Mouse (Mus musculus): ENCODE measurements at regions not wholly inside any gene's neighbourhood (a gene's known extent, or its start where the extent isn't known, plus 50 kb on each side); places are given as distances from the start of the nearest gene placed in this dataset.

GRCm38 (mm10) chr7:36133658-36134143 is 330.9 kb upstream of the Zfp507 start:
- peaks cover 26% of the 10 kb centered on the region for H3K4me1 ChIP-seq
- H3K36me3 ChIP-seq, result no peaks in the 10 kb centered on the region
- no peaks in the 10 kb centered on the region for H3K9me3 ChIP-seq (replicated peaks)
- H3K4me3 ChIP-seq, result no peak overlapping the region
- 12% methylated on average over 8 of the region's 8 CpGs for WGBS
- no peaks in the 10 kb centered on the region for H3K27me3 ChIP-seq (ENCODE audit: low read depth, poor library complexity, severe bottlenecking)
- peak; percentile 26 for DNase-seq (ENCODE audit: low spot score)
- peak overlapping the region; percentile 65 for H3K27ac ChIP-seq (replicated peaks)

GRCm38 (mm10) chr7:36133026-36133425 is 330.2 kb upstream of the Zfp507 start:
- Histone ChIP-seq H3K4me3 (no peak overlapping the region), H3K27ac (replicated peaks) (no peak overlapping the region), H3K27me3 (ENCODE audit: low read depth, poor library complexity, severe bottlenecking) (no peaks in the 10 kb centered on the region), H3K36me3 (no peaks in the 10 kb centered on the region), H3K9me3 (replicated peaks) (no peaks in the 10 kb centered on the region), H3K4me1 (peaks cover 26% of the 10 kb centered on the region)
- DNase-seq (ENCODE audit: low spot score), result no peak
- 88% methylated on average over 11 of the region's 11 CpGs for WGBS

DNA sequence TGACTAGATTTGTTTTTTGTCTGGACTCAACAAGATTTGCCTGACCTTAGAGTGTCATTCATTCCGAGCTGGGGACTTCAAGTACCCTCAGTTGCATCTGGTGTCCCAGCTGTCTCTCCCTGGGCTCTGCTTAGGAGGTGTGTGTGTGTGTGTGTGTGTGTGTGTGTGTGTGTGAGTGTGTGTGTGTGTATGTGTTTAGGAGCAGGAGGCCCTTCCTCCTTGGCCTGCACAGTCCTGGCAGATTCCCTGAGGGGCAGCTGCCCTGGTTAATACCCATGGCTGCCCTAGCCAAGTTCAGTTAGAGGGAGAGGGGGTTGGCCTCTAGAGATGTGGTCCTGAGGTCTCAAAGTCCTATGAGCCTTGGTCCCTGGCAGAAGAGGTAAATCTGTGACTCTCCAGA is 329.8 kb upstream of the Zfp507 start:
- no peak overlapping the region for H3K4me3 ChIP-seq
- H3K27ac ChIP-seq (replicated peaks), result no peak overlapping the region
- H3K27me3 ChIP-seq (ENCODE audit: low read depth, poor library complexity, severe bottlenecking), result no peaks in the 10 kb centered on the region
- H3K4me1 ChIP-seq, result peaks cover 26% of the 10 kb centered on the region
- WGBS, result 77% methylated on average over 1 of the region's 1 CpGs
- DNase-seq (ENCODE audit: low spot score), result no peak
- H3K36me3 ChIP-seq, result no peaks in the 10 kb centered on the region
- no peaks in the 10 kb centered on the region for H3K9me3 ChIP-seq (replicated peaks)

- no peak overlapping the region for H3K4me3 ChIP-seq
- no peaks in the 10 kb centered on the region for H3K9me3 ChIP-seq (replicated peaks)
- H3K27ac ChIP-seq (replicated peaks), result no peak overlapping the region
- 78% methylated on average over 4 of the region's 4 CpGs for WGBS
- DNase-seq (ENCODE audit: low spot score), result no peak
- H3K27me3 ChIP-seq (ENCODE audit: low read depth, poor library complexity, severe bottlenecking), result no peaks in the 10 kb centered on the region
- no peaks in the 10 kb centered on the region for H3K4me1 ChIP-seq
- no peaks in the 10 kb centered on the region for H3K36me3 ChIP-seq
Measured at GRCm38 (mm10) chr7:36097054-36097453, 294.3 kb upstream of the Zfp507 start.

DNA sequence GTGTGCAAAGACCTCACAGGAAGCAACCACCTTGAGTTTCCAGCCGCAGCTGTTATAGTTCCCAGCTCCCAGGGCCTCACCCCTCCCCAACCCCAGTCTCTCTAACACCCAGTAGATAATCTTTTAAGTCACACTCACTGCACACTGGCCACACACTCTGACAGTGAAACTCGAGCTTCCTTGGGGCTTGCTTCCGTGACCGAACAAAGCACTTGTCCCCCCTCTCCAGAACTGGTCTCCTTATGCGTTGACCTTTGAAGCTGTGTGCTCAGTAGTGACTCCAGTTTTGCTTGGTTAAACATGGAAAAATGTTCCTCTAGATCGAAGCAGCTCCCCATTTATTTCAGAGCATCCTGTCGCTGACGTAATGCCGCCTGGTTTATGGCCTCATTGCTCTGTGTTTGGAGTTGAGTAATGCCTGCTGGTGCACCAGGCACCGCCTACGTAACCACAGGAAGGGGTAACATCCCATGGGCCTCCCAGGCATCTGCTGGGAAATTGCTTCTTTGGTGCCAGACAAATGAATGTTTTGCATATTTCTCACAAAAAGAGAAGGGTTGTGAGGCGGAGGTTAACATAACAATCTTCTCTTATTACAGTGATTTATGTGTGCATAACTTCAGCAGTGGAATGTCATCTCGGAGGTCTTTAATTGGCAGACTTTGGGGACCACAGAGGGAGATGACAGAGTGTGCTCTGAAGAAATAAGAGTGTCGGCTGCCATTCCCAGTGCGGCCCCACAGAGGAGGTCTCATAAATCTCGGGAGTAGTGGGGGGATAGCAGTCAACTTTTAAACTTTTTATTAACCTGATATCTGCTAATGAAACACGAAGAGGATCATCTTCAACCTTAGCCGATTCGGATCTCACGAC is 292.7 kb upstream of the Zfp507 start:
- H3K4me3 ChIP-seq, result no peak overlapping the region
- DNase-seq (ENCODE audit: low spot score), result no peak
- H3K27me3 ChIP-seq (ENCODE audit: low read depth, poor library complexity, severe bottlenecking), result no peaks in the 10 kb centered on the region
- no peak overlapping the region for H3K27ac ChIP-seq (replicated peaks)
- H3K9me3 ChIP-seq (replicated peaks), result no peaks in the 10 kb centered on the region
- 76% methylated on average over 20 of the region's 20 CpGs for WGBS
- H3K36me3 ChIP-seq, result no peaks in the 10 kb centered on the region
- H3K4me1 ChIP-seq, result peaks cover 2% of the 10 kb centered on the region; the same call in 1 of the 2 replicates

- peaks cover 7% of the 10 kb centered on the region for H3K4me1 ChIP-seq
- no peak overlapping the region for H3K27ac ChIP-seq (replicated peaks)
- H3K27me3 ChIP-seq (ENCODE audit: low read depth, poor library complexity, severe bottlenecking), result no peaks in the 10 kb centered on the region
- H3K36me3 ChIP-seq, result no peaks in the 10 kb centered on the region
- 89% methylated on average over 9 of the region's 9 CpGs for WGBS
- no peak overlapping the region for H3K4me3 ChIP-seq
- DNase-seq (ENCODE audit: low spot score), result no peak
- H3K9me3 ChIP-seq (replicated peaks), result no peaks in the 10 kb centered on the region
Measured at GRCm38 (mm10) chr7:36091132-36091531, 288.3 kb upstream of the Zfp507 start.

- H3K36me3 ChIP-seq, result no peaks in the 10 kb centered on the region
- DNase-seq (ENCODE audit: low spot score), result no peak
- no peaks in the 10 kb centered on the region for H3K27me3 ChIP-seq (ENCODE audit: low read depth, poor library complexity, severe bottlenecking)
- no peak overlapping the region for H3K4me3 ChIP-seq
- H3K27ac ChIP-seq (replicated peaks), result peak overlapping the region; percentile 23; the same call in 1 of the 2 replicates
- WGBS, result 74% methylated on average over 22 of the region's 22 CpGs
- H3K4me1 ChIP-seq, result peaks cover 7% of the 10 kb centered on the region
- H3K9me3 ChIP-seq (replicated peaks), result no peaks in the 10 kb centered on the region
Measured at GRCm38 (mm10) chr7:36090291-36091123, 287.7 kb upstream of the Zfp507 start.

DNA sequence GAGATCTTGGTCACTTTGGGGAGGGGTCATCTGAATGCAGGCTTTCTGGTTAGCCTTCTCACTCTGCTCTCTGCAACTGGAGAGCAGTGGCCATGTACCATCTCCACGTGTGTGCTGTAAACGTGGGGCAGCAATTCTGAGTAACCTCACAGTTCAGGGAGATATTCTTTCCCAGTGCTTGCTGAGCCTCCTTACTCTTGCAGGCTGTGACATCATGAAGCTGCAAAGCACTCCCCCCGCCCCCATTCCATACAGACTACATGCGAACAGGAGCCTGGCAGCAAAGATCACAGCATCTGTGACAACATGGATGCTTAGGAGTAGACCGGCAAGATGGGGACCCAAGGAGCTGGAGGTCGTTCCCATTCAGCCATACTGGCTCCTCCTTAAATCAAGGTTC is 284.8 kb upstream of the Zfp507 start:
- whole genome bisulfite sequencing, result 92% methylated on average over 6 of the region's 6 CpGs
- Histone ChIP-seq H3K4me3 (no peak overlapping the region), H3K27me3 (ENCODE audit: low read depth, poor library complexity, severe bottlenecking) (no peaks in the 10 kb centered on the region), H3K27ac (replicated peaks) (no peak overlapping the region), H3K4me1 (peaks cover 7% of the 10 kb centered on the region), H3K9me3 (replicated peaks) (no peaks in the 10 kb centered on the region), H3K36me3 (no peaks in the 10 kb centered on the region)
- no peak for DNase-seq (ENCODE audit: low spot score)

- H3K36me3 ChIP-seq, result no peaks in the 10 kb centered on the region
- no peak overlapping the region for H3K4me3 ChIP-seq
- H3K27ac ChIP-seq (replicated peaks), result no peak overlapping the region
- H3K4me1 ChIP-seq, result peaks cover 14% of the 10 kb centered on the region
- H3K9me3 ChIP-seq (replicated peaks), result peaks cover 6% of the 10 kb centered on the region; the same call in 1 of the 2 replicates
- DNase-seq (ENCODE audit: low spot score), result no peak
- peaks cover 7% of the 10 kb centered on the region; the same call in 1 of the 2 replicates for H3K27me3 ChIP-seq (ENCODE audit: low read depth, poor library complexity, severe bottlenecking)
- 72% methylated on average over 6 of the region's 6 CpGs for WGBS
Measured at GRCm38 (mm10) chr7:36078666-36079065, 275.9 kb upstream of the Zfp507 start.

- no peak overlapping the region for H3K27ac ChIP-seq (replicated peaks)
- no peak for DNase-seq (ENCODE audit: low spot score)
- H3K9me3 ChIP-seq (replicated peaks), result peaks cover 6% of the 10 kb centered on the region; the same call in 1 of the 2 replicates
- H3K4me3 ChIP-seq, result no peak overlapping the region
- H3K36me3 ChIP-seq, result no peaks in the 10 kb centered on the region
- peaks cover 8% of the 10 kb centered on the region for H3K27me3 ChIP-seq (ENCODE audit: low read depth, poor library complexity, severe bottlenecking)
- 83% methylated on average over 11 of the region's 11 CpGs for WGBS
- peaks cover 14% of the 10 kb centered on the region for H3K4me1 ChIP-seq
Measured at GRCm38 (mm10) chr7:36078089-36078654, 275.4 kb upstream of the Zfp507 start.

GRCm38 (mm10) chr7:36077271-36077670 is 274.5 kb upstream of the Zfp507 start:
- H3K27ac ChIP-seq (replicated peaks), result no peak overlapping the region
- H3K27me3 ChIP-seq (ENCODE audit: low read depth, poor library complexity, severe bottlenecking), result peaks cover 15% of the 10 kb centered on the region
- no peak for DNase-seq (ENCODE audit: low spot score)
- H3K4me3 ChIP-seq, result no peak overlapping the region
- H3K36me3 ChIP-seq, result no peaks in the 10 kb centered on the region
- H3K9me3 ChIP-seq (replicated peaks), result peaks cover 6% of the 10 kb centered on the region; the same call in 1 of the 2 replicates
- H3K4me1 ChIP-seq, result peaks cover 14% of the 10 kb centered on the region
- WGBS, result 80% methylated on average over 2 of the region's 2 CpGs

- Histone ChIP-seq H3K27ac (replicated peaks) (peak overlapping the region; percentile 81), H3K27me3 (ENCODE audit: low read depth, poor library complexity, severe bottlenecking) (peaks cover 15% of the 10 kb centered on the region)
- WGBS, result 3% methylated on average over 11 of the region's 11 CpGs
Measured at GRCm38 (mm10) chr7:36076021-36076441, 273.2 kb upstream of the Zfp507 start.

More at GRCm38 (mm10) chr7:36076021-36076441, 273.2 kb upstream of the Zfp507 start:
- H3K4me3 ChIP-seq, result peak overlapping the region; percentile 43
- H3K4me1 ChIP-seq, result peaks cover 21% of the 10 kb centered on the region
- no peaks in the 10 kb centered on the region for H3K36me3 ChIP-seq
- DNase-seq (ENCODE audit: low spot score), result peak; percentile 51
- H3K9me3 ChIP-seq (replicated peaks), result peaks cover 6% of the 10 kb centered on the region; the same call in 1 of the 2 replicates
